Mouse (Mus musculus) heart, adult 2 months (tissue): ENCODE results near the gene Amd1. TPM values are rescaled to one million over a fixed set of nuclear protein-coding genes. Genes with fewer than 3 reads are reported as not detected.

ENCODE experiments used
- DNase-seq, 2 experiments: peaks; one replicate each; pipeline ENCODE4 v3.0.0; 2021
- H3K27ac ChIP-seq: fragments of 200-600 bp; 2 replicates; pipeline ENCODE4 v1.8.1; 2022
- H3K27me3 ChIP-seq: fragments of 200-500 bp; 2 replicates; pipeline ENCODE4 v1.6.1; 2012; ENCODE audit warnings: mild to moderate bottlenecking, low read length, inconsistent platforms, mixed read lengths; ENCODE audit not compliant: control insufficient read depth, insufficient read depth
- H3K36me3 ChIP-seq: fragments of 200-500 bp; 2 replicates; pipeline ENCODE4 v1.6.1; 2012; ENCODE audit warnings: low read length, inconsistent platforms; ENCODE audit not compliant: control insufficient read depth, insufficient read depth
- H3K4me1 ChIP-seq: fragments of 200-500 bp; 2 replicates; pipeline ENCODE4 v1.6.1; 2011; ENCODE audit warnings: low read length; ENCODE audit not compliant: control insufficient read depth, insufficient read depth
- H3K4me3 ChIP-seq: fragments of 200-600 bp; 2 replicates; pipeline ENCODE4 v1.8.1; 2022
- H3K79me2 ChIP-seq: fragments of 200-500 bp; replicated peaks from 2 replicates; pipeline ENCODE4 v1.6.1; 2012; ENCODE audit warnings: mild to moderate bottlenecking, inconsistent platforms, low read length, moderate library complexity, mixed read lengths; ENCODE audit not compliant: control insufficient read depth, insufficient read depth
- H3K9ac ChIP-seq: fragments of 200-500 bp; 2 replicates; pipeline ENCODE4 v1.6.1; 2012; ENCODE audit warnings: low read depth, mild to moderate bottlenecking, control low read depth, inconsistent platforms, low read length, mixed read lengths
- CTCF ChIP-seq: fragments of 200-600 bp; IDR thresholded peaks from 2 replicates; pipeline ENCODE4 v1.8.1; 2022; ENCODE audit warnings: antibody characterized with exemption, mild to moderate bottlenecking, moderate library complexity
- EP300 ChIP-seq: fragments of 200-500 bp; IDR thresholded peaks from 2 replicates; pipeline ENCODE4 v1.6.1; 2011; ENCODE audit warnings: low read depth, low read length, control low read depth; ENCODE audit not compliant: insufficient read depth
- POLR2A ChIP-seq: fragments of 200-500 bp; IDR thresholded peaks from 2 replicates; pipeline ENCODE4 v1.6.1; 2011; ENCODE audit warnings: mild to moderate bottlenecking, low read depth, low read length, control low read depth; ENCODE audit not compliant: insufficient read depth
- WGBS: fragments of 180-500 bp; shearing (Covaris S2); methylation state at CpG from one replicate; pipeline ENCODE4 v1.1.7; 2018; 5-methylcytosine and 5-hydroxymethylcytosine counted together
- intact Hi-C: fragments of 180-260 bp; cut with DNase I; formaldehyde crosslinking; loops from one replicate; pipeline ENCODE4 v1.15.1; 2025
- polyA plus RNA-seq: library from polyadenylated mRNA; depleted of rRNA; stranded (reverse); fragments of >200 nt; gene quantifications from 2 replicates; pipeline ENCODE4 v1.2.3, GENCODE M21; 2012; rRNA removed
- total RNA-seq, 2 experiments: library from RNA; stranded (reverse); gene quantifications; 2 replicates each; pipeline ENCODE4 v1.2.3; 2021

Gene Amd1
- total and polyA plus RNA-seq, 3 experiments = 26.1 to 114 (median 98.5) TPM

GRCm38 (mm10) chr10:40237826-40238225 is 64.2 kb downstream of the Amd1 start:
- no peak overlapping the region for H3K9ac ChIP-seq
- WGBS = 94% methylated on average over 5 of the region's 5 CpGs
- no peak overlapping the region for H3K27ac ChIP-seq
- no peak overlapping the region for H3K4me3 ChIP-seq
- intact Hi-C loops = no loop called here
- no peaks in the 10 kb centered on the region for H3K4me1 ChIP-seq
- no peak for DNase-seq
- no peaks in the 10 kb centered on the region for H3K79me2 ChIP-seq
- no peaks in the 10 kb centered on the region for H3K36me3 ChIP-seq
- H3K27me3 ChIP-seq = no peaks in the 10 kb centered on the region
- TF ChIP-seq EP300 (no peak), CTCF (no peak), POLR2A (no peak)

Other genes starting within 250 kb of the Amd1 start
- gene Slc16a10, start 159.9 kb downstream of the Amd1 start, total RNA-seq = 10 to 100 TPM; 21.0 to 21.9 TPM
- 15.3 and 28.3 TPM in 2 replicates for gene Slc16a10, start 159.9 kb downstream of the Amd1 start, polyA plus RNA-seq
- gene Rpf2, start 55.1 kb downstream of the Amd1 start, total RNA-seq = 10 to 100 TPM in 1 of 2 experiments, 1 to 10 TPM in 1; 9.4 to 12.4 TPM
- 2.5 and 5.4 TPM in 2 replicates for gene Rpf2, start 55.1 kb downstream of the Amd1 start, polyA plus RNA-seq
- gene Gtf3c6, start 44.1 kb downstream of the Amd1 start, total RNA-seq = 10 to 100 TPM; 21.0 to 23.9 TPM
- gene Gtf3c6, start 44.1 kb downstream of the Amd1 start, polyA plus RNA-seq = 10.5 and 17.4 TPM in 2 replicates
- 10 to 100 TPM; 11.5 to 15.2 TPM for gene Cdk19, start 37.4 kb upstream of the Amd1 start, total RNA-seq
- 5.2 and 8.6 TPM in 2 replicates for gene Cdk19, start 37.4 kb upstream of the Amd1 start, polyA plus RNA-seq